Mouse (Mus musculus) erythroblast, embryonic 14.5 days (primary cell): ENCODE results near the gene Mybpc2.

Experiments
- GATA1 ChIP-seq: IDR thresholded peaks from 2 replicates; pipeline ENCODE4 v1.6.1; 2012; ENCODE audit warnings: low read length, inconsistent platforms, mixed read lengths
- TAL1 ChIP-seq: IDR thresholded peaks from 3 replicates; pipeline ENCODE4 v1.6.1; 2012; ENCODE audit warnings: low read length, inconsistent platforms, mixed read lengths

DNA sequence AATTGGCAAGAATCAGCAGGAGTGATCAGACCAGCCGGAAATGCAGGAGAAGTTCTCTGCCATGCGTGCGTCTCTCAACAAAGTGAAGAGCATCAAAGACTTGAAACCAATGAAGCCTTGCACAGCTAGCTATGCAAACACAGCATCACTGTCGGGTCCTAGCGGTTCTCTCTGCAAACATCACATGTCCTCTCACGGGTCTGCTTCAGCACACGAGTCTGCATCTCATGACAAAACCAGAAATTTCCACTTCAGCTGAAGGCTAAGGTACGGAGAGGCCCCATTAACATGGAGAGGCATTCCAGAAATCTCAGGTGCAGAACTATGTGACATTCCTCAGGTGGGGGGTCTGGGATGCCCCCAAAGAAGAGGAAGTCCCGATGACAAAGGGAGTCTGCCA lies 44.3 kb upstream of the Mybpc2 start:
- no peak for TF ChIP-seq GATA1
- no peak for TF ChIP-seq TAL1
